10 mouse cellular contexts compared by ENCODE assay signal in the genomic region with DNA sequence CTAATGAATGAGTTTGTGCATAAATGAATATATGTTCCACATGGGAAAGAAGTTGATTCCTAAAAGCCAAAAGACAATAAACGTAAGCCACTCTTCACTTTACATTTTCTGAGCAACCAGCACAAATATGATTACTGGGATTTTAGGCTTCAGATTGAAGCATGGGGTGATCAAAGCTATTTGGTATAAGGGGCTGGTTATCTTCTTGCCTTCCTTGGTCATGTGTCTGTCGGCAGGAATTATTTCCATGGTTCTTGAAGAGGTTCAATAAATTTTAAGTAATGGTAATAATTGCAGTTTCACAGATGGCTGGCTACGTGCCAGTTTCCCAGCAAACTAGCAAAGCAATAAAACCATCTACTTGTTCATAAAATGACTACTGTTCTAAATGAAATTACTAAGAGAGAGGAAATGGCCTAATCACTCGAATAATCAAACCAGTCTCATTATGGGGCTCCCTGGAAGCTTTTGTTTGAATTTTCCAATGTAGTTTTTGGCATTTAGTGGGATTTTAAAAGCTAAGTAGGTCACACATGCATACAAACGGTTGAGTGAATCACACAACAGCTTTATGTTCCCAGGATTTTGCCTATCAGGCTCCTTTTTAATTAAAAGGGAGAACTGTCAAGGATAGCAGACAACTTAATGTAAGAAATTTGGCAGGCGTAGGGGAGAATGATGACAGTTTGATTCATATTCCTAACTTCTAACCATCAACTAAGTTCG.
DNase-seq lines count a peak whose midpoint lies in the region; ATAC-seq and TF ChIP-seq lines count a peak whose summit lies in the region.
"Had no signal": no experiment of that assay in that cellular context is flagged by ENCODE, and none has a peak within 500 bp of the region (broad histone marks: within the 10 kb centered on the region; RNA-seq: fewer than 3 reads in every experiment).

No protein-coding gene starts in this region.

- H3K4me2 ChIP-seq in forebrain, embryonic 15.5 days (replicated peaks) = no peak overlapping the region
- no peak overlapping the region for H3K4me2 ChIP-seq in forebrain, embryonic 11.5 days (ENCODE audit: low read depth, low read length, severe bottlenecking)
- H3K4me2 ChIP-seq: embryonic facial prominence, embryonic 15.5 days had no signal

- H3K9ac ChIP-seq in forebrain, embryonic 15.5 days (replicated peaks) = no peak overlapping the region
- H3K9ac ChIP-seq in forebrain, embryonic 11.5 days (ENCODE audit: low read length) = no peak overlapping the region
- H3K9ac ChIP-seq: embryonic facial prominence, embryonic 15.5 days had no signal

- no peaks in the 10 kb centered on the region for H3K9me3 ChIP-seq in forebrain, embryonic 15.5 days
- H3K9me3 ChIP-seq in forebrain, embryonic 11.5 days (ENCODE audit: control insufficient read depth, low read length) = no peaks in the 10 kb centered on the region
- H3K9me3 ChIP-seq: embryonic facial prominence, embryonic 15.5 days had no signal

- DNase-seq in forebrain, embryonic 11.5 days (ENCODE audit: low spot score) = no peak
- DNase-seq in left cerebral cortex, postnatal 10 days (ENCODE audit: extremely low spot score in 1 of 2, low spot score in 2 of 2) = peak; percentile 19 to 33
- no peak for DNase-seq in left cerebral cortex, adult 2 months (ENCODE audit: extremely low spot score in 1 of 2, low spot score in 2 of 2)
- DNase-seq in brain, adult 2 months (ENCODE audit: low read depth, low spot score) = peak; percentile 58
- peak; percentile 22 to 66 for DNase-seq in layer of hippocampus, adult 18-20 months (ENCODE audit: low spot score in 2 of 2)
- DNase-seq in urinary bladder, postnatal 10 days (ENCODE audit: low spot score) = no peak

- no peaks in the 10 kb centered on the region for H3K36me3 ChIP-seq in forebrain, embryonic 15.5 days
- H3K36me3 ChIP-seq in forebrain, embryonic 11.5 days (ENCODE audit: control insufficient read depth, insufficient read depth, low read length) = no peaks in the 10 kb centered on the region
- H3K36me3 ChIP-seq: embryonic facial prominence, embryonic 15.5 days had no signal

- no peak overlapping the region for H3K4me3 ChIP-seq in forebrain, embryonic 15.5 days
- no peak overlapping the region for H3K4me3 ChIP-seq in forebrain, embryonic 11.5 days (ENCODE audit: low read depth, low read length)
- no peak overlapping the region for H3K4me3 ChIP-seq in left cerebral cortex, adult 2 months
- H3K4me3 ChIP-seq: embryonic facial prominence, embryonic 15.5 days had no signal

- H3K27ac ChIP-seq in forebrain, embryonic 15.5 days (replicated peaks) = peak overlapping the region; percentile 13
- no peak overlapping the region for H3K27ac ChIP-seq in forebrain, embryonic 11.5 days (ENCODE audit: low read depth, low read length)
- no peak overlapping the region for H3K27ac ChIP-seq in left cerebral cortex, adult 2 months
- H3K27ac ChIP-seq: embryonic facial prominence, embryonic 15.5 days had no signal

- WGBS in forebrain, embryonic 15.5 days = 34% methylated on average over 7 of the region's 7 CpGs
- WGBS in forebrain, embryonic 11.5 days = 81% methylated on average over 7 of the region's 7 CpGs

- TF ChIP-seq CTCF in left cerebral cortex, adult 2 months (IDR thresholded peaks at IDR 0.05) = no peak

- intact Hi-C loops in left cerebral cortex, postnatal 10 days (cut with DNase I) = no loop called here
- intact Hi-C loops in left cerebral cortex, adult 2 months (cut with DNase I) = loop anchor here (5.0 kb wide), 2 partner anchors 191 to 226 kb away; no protein-coding TSS in a partner anchor

- ATAC-seq in forebrain, embryonic 15.5 days (replicated peaks) = peak; percentile 51
- no peak for ATAC-seq in forebrain, embryonic 11.5 days (replicated peaks; ENCODE audit: low FRiP score)
- no peak for ATAC-seq in megakaryocyte progenitor cell, adult 5-6 weeks (replicated peaks; ENCODE audit: poor library complexity)
- ATAC-seq: inflammation-experienced regulatory T-cells, adult 6 months had no signal

- H3K27me3 ChIP-seq in forebrain, embryonic 15.5 days = no peaks in the 10 kb centered on the region
- H3K27me3 ChIP-seq in forebrain, embryonic 11.5 days (ENCODE audit: control insufficient read depth, insufficient read depth, low read length) = no peaks in the 10 kb centered on the region
- H3K27me3 ChIP-seq: embryonic facial prominence, embryonic 15.5 days had no signal

- H3K4me1 ChIP-seq in forebrain, embryonic 15.5 days = peaks cover 17% of the 10 kb centered on the region
- H3K4me1 ChIP-seq in forebrain, embryonic 11.5 days (replicated peaks; ENCODE audit: control insufficient read depth, insufficient read depth, low read length) = no peaks in the 10 kb centered on the region
- H3K4me1 ChIP-seq: embryonic facial prominence, embryonic 15.5 days had no signal

Comparison
In these comparisons a context has a peak if more than half of its experiments do, and no peak if none do; other contexts are left out.
1. DNase-seq: peak in left cerebral cortex, postnatal 10 days (2 of 2), brain, adult 2 months (single experiment) and layer of hippocampus, adult 18-20 months (2 of 2); none in forebrain, embryonic 11.5 days (single experiment), left cerebral cortex, adult 2 months (0 of 2) and urinary bladder, postnatal 10 days (single experiment).